Mouse (Mus musculus): ENCODE measurements around the gene Boll. TPM values are rescaled to one million over a fixed set of nuclear protein-coding genes. Genes with fewer than 3 reads are reported as not detected.

Boll gene
- not detected in 2 replicates for polyA plus RNA-seq (2012; rRNA removed)

DNA sequence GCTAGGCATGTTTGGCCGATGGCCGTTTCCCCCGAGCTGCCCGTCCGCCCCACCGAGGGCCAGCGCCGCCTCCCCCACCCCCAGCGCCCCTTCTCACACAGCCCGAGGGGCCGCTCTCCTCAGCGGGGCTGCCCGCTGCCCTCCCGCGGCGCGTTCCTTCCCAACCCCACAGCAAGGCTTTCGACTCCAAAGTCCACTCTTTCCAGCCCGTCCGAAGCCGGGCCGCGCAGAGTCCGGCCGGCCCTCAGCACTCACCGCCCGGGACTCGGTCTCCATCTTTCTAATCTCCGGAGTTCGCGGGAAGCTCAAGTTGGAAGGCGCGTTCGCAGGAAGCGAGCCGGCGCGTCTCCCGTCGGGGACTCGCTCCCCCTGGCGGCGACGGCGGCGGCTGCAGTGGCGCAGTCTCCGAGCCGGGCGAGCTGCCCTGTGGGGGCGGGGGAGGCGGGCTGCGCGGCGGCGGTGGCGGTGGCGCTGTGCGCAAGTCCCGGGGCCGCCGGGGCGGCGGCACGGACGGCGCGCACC is at the start of gene Boll:
Boll (minus strand) TSS at position 426 of the 522 bp plus-strand sequence.
- TF ChIP-seq CTCF (IDR thresholded peaks at IDR 0.05; ENCODE audit: borderline replicate concordance, insufficient read depth, low read depth, low read length) (0 out of 2 replicates have a peak, but pooled peaks have one; percentile 6), POLR2A (IDR thresholded peaks at IDR 0.05; ENCODE audit: borderline replicate concordance, insufficient read depth, low read length) (no peak)
- Histone ChIP-seq H3K4me1 (ENCODE audit: control insufficient read depth, insufficient read depth, low read length) (no peaks in the 10 kb centered on the region), H3K27ac (ENCODE audit: insufficient read depth, low read length) (no peak within 1 kb of the TSS), H3K4me3 (replicated peaks; ENCODE audit: insufficient read depth, low read depth, low read length) (no peak within 1 kb of the TSS), H3K27me3 (ENCODE audit: control insufficient read depth, insufficient read depth, low read length) (no peaks in the 10 kb centered on the region; the same call in 1 of the 2 replicates)
- WGBS: 10% methylated on average over 68 of the region's 68 CpGs
- peak; percentile 30 to 37 for DNase-seq

DNA sequence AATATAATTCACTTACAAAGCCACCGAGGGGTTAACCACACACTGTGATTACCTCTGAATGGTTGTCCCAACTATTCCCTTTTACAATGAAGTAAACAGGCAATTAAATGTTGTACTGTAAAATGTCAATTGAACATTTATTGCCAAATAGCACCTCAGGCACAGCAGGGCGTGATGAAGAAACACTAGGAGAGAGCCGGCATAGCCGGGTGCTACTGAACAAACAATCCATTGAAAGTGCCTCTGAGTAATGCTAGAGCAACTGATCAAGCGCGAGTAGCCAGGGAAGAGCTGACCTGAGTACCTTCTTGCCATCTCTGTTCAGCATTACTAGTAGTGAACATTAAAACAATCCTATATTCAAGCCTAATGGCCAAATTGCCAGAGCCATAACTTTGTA is 49.3 kb upstream of the Boll start:
- Histone ChIP-seq H3K4me3 (replicated peaks; ENCODE audit: insufficient read depth, low read depth, low read length) (no peak overlapping the region), H3K27me3 (ENCODE audit: control insufficient read depth, insufficient read depth, low read length) (no peaks in the 10 kb centered on the region), H3K27ac (ENCODE audit: insufficient read depth, low read length) (no peak overlapping the region), H3K4me1 (ENCODE audit: control insufficient read depth, insufficient read depth, low read length) (no peaks in the 10 kb centered on the region)
- no peak for DNase-seq
- no peak for TF ChIP-seq CTCF (IDR thresholded peaks at IDR 0.05; ENCODE audit: borderline replicate concordance, insufficient read depth, low read depth, low read length)
- no peak for TF ChIP-seq POLR2A (IDR thresholded peaks at IDR 0.05; ENCODE audit: borderline replicate concordance, insufficient read depth, low read length)
- WGBS: 84% methylated on average over 6 of the region's 6 CpGs

DNA sequence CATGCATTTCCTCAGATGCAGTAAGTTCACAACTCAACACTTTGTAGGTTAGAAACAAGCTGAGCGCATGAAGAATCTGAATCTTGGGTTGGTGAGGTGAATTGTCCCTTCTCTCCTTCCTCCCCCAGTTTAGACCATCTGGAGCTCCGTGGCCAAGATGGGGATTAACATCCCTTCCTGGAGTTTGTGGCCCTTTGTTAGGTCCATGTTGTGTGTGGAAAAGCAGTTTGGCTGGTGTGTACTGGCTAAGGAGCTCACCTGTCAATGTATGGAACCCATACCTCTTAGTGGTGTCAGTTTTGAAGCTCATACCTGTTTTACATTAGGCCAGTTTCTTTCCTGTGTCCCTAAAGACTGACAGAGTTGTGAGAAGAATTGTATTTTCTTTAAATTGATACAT is 47.8 kb upstream of the Boll start:
- 78% methylated on average over 2 of the region's 2 CpGs for WGBS
- TF ChIP-seq CTCF (IDR thresholded peaks at IDR 0.05; ENCODE audit: borderline replicate concordance, insufficient read depth, low read depth, low read length): no peak
- no peak for TF ChIP-seq POLR2A (IDR thresholded peaks at IDR 0.05; ENCODE audit: borderline replicate concordance, insufficient read depth, low read length)
- Histone ChIP-seq H3K27me3 (ENCODE audit: control insufficient read depth, insufficient read depth, low read length) (no peaks in the 10 kb centered on the region), H3K27ac (ENCODE audit: insufficient read depth, low read length) (no peak overlapping the region), H3K4me1 (ENCODE audit: control insufficient read depth, insufficient read depth, low read length) (no peaks in the 10 kb centered on the region), H3K4me3 (replicated peaks; ENCODE audit: insufficient read depth, low read depth, low read length) (no peak overlapping the region)
- DNase-seq: no peak

DNA sequence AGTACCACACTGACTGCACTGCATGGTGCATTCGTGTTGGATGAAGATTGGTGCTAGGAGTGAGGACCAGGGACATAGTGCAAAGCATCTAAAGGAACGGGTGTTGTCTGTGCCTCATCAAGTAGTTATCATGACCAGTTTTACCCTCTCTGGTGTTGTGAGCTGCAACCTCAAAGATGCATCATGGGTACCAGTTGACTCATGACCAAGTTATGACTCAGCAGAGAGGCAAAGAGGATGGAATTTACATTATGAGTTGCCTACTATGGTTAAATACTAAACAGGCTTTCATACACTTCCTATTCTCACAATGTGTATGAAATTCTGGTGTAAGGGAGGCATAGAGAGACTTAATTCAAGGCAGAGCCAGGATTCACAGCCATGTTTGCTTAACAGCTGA is 47.4 kb upstream of the Boll start:
- DNase-seq: no peak
- Histone ChIP-seq H3K27me3 (ENCODE audit: control insufficient read depth, insufficient read depth, low read length) (no peaks in the 10 kb centered on the region), H3K4me1 (ENCODE audit: control insufficient read depth, insufficient read depth, low read length) (no peaks in the 10 kb centered on the region), H3K27ac (ENCODE audit: insufficient read depth, low read length) (no peak overlapping the region), H3K4me3 (replicated peaks; ENCODE audit: insufficient read depth, low read depth, low read length) (no peak overlapping the region)
- TF ChIP-seq POLR2A (IDR thresholded peaks at IDR 0.05; ENCODE audit: borderline replicate concordance, insufficient read depth, low read length): no peak
- no peak for TF ChIP-seq CTCF (IDR thresholded peaks at IDR 0.05; ENCODE audit: borderline replicate concordance, insufficient read depth, low read depth, low read length)
- WGBS: 77% methylated on average over 2 of the region's 2 CpGs

DNA sequence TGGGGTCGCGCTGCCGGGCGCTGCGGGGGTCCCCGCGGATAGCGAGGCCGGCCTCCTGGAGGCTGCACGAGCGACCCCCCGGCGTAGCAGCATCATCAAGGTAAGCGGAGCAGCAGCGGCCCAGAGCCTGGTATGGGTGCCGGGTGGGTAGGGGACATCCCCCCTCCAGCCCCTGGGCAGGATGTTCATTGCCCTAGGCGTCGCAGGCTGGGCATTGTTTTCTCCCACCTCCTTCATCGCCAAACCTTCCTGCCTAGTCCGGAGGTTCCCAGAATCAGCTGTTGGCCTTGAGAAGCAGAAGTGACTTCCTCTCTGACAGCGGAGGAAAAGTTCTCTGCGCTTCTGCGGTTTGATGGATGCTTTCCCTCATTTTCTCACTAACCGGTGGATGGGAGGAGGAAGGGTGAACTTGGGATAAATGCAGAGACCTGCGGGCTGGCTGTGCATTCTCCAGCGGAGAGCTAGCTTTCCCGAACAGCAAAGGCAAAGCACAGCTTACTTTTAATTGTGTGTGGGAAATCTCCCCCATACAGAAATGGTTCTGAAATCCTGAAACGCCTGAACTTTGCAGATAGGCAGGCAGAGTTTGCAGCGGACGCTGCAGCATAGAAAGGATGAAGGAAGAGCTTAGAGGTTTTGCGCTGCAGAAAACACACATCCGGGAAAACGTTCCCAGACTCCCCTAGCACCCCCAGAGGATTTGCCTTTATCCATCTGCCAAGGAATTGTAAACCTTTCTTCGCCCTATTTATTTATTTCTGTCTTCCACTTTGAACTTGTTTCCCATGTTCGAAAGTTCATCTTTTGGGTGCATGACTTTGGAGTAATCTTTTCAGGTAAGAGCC is 43.5 kb upstream of the Boll start:
- no peak for TF ChIP-seq POLR2A (IDR thresholded peaks at IDR 0.05; ENCODE audit: borderline replicate concordance, insufficient read depth, low read length)
- TF ChIP-seq CTCF (IDR thresholded peaks at IDR 0.05; ENCODE audit: borderline replicate concordance, insufficient read depth, low read depth, low read length): no peak
- WGBS: 2% methylated on average over 34 of the region's 35 CpGs
- peak; percentile 24 to 51 for DNase-seq

DNA sequence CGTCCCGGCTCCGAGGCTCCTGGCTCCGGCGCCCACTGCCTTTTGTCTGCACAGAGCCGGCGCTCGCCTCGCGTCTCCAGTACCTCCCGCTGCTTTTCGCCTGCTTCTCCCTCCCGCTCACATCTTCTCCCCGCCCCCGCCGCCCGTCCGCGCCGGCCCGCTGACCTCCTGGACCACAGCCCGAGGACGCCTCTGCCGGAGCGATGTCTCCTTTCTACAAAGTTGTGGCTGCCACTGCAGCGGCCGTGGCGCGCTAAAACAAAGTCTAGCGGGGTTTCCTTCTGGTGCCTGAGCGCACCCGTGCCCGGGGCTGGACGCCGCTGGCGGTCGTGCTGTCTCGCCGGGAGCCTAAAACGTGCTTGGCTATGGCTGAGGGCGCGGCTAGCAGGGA is 42.7 kb upstream of the Boll start:
- no peaks in the 10 kb centered on the region for H3K27me3 ChIP-seq (ENCODE audit: control insufficient read depth, insufficient read depth, low read length)
- TF ChIP-seq CTCF (IDR thresholded peaks at IDR 0.05; ENCODE audit: borderline replicate concordance, insufficient read depth, low read depth, low read length) (no peak), POLR2A (IDR thresholded peaks at IDR 0.05; ENCODE audit: borderline replicate concordance, insufficient read depth, low read length) (no peak)
- WGBS: 1% methylated on average over 40 of the region's 42 CpGs
- H3K4me3 ChIP-seq (replicated peaks; ENCODE audit: insufficient read depth, low read depth, low read length): peak overlapping the region; percentile 62
- no peaks in the 10 kb centered on the region; the same call in 1 of the 2 replicates for H3K4me1 ChIP-seq (ENCODE audit: control insufficient read depth, insufficient read depth, low read length)
- no peak overlapping the region for H3K27ac ChIP-seq (ENCODE audit: insufficient read depth, low read length)
- DNase-seq: peak in 1 of 2 experiments; percentile 84

More for the DNA sequence above, 43.5 kb upstream of the Boll start:
- no peaks in the 10 kb centered on the region for H3K27me3 ChIP-seq (ENCODE audit: control insufficient read depth, insufficient read depth, low read length)
- H3K4me1 ChIP-seq (ENCODE audit: control insufficient read depth, insufficient read depth, low read length): no peaks in the 10 kb centered on the region; the same call in 1 of the 2 replicates
- H3K4me3 ChIP-seq (replicated peaks; ENCODE audit: insufficient read depth, low read depth, low read length): peak overlapping the region; percentile 62
- no peak overlapping the region for H3K27ac ChIP-seq (ENCODE audit: insufficient read depth, low read length)

DNA sequence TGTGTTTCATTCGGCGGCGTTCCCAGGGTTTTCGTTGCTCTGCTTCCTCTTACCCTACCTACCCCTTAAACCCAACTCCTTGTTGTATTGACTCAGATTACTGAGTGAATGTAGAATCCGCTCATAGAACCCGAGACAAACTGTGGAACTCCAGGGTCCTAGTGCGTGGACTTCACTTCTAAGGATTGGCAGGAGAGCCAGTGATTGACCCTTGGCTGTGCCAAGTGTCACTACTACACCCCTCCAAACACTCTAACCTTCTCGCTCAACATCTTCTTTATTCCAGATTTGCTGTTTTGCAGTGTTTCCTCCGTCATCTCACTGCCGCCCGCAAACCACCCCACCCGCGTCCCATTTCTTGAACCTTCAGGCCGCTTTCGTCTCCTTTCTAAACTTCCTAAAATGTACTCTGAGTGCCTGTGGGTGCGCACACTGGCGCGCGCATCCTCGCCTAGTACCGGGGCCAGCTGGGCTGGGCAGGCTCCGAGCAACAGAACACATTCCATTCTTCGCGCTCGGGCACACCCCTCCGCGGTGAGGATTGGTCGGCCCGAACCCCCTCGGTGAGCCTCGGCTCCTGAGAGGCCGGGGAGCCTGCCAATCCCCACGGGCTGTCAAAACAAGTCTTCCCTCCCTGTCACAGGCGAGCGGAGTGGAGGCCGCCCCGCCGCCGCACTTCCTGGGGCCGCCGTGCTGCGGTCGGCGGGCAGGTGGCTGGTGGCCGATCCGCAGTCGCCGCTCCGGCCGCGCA is 42.2 kb upstream of the Boll start, which contains the start of gene Plcl1:
Plcl1 (plus strand) TSS at position 650 of the 751 bp plus-strand sequence.
- DNase-seq: peak; percentile 95 to 96
- H3K27me3 ChIP-seq (ENCODE audit: control insufficient read depth, insufficient read depth, low read length): no peaks in the 10 kb centered on the region
- 2% methylated on average over 51 of the region's 51 CpGs for WGBS
- TF ChIP-seq CTCF (IDR thresholded peaks at IDR 0.05; ENCODE audit: borderline replicate concordance, insufficient read depth, low read depth, low read length): no peak
- 0 out of 2 replicates have a peak, but pooled peaks have one; percentile 25 for TF ChIP-seq POLR2A (IDR thresholded peaks at IDR 0.05; ENCODE audit: borderline replicate concordance, insufficient read depth, low read length)
- no peak within 1 kb of the TSS for H3K27ac ChIP-seq (ENCODE audit: insufficient read depth, low read length)
- H3K4me3 ChIP-seq (replicated peaks; ENCODE audit: insufficient read depth, low read depth, low read length): peak within 1 kb of the TSS; percentile 62
- H3K4me1 ChIP-seq (ENCODE audit: control insufficient read depth, insufficient read depth, low read length): no peaks in the 10 kb centered on the region; the same call in 1 of the 2 replicates

Data from cerebellum, adult 2 months (tissue).